Mouse (Mus musculus) G1E (cell line): ENCODE measurements around the gene Tex11.

ENCODE experiments used
- CTCF ChIP-seq: IDR thresholded peaks from 2 replicates; pipeline ENCODE4 v1.5.1; 2012; ENCODE audit warnings: low read depth, low read length, inconsistent platforms, mixed read lengths
- GATA1 ChIP-seq: IDR thresholded peaks from 2 replicates; pipeline ENCODE4 v1.6.1; 2012; ENCODE audit warnings: borderline replicate concordance, low read length, inconsistent platforms, mixed read lengths
- GATA2 ChIP-seq: IDR thresholded peaks from 2 replicates; pipeline ENCODE4 v1.6.1; 2012; ENCODE audit warnings: low read depth, low read length, inconsistent platforms, borderline replicate concordance
- POLR2AphosphoS5 ChIP-seq: IDR thresholded peaks from 2 replicates; pipeline ENCODE4 v1.6.1; 2012; ENCODE audit warnings: low read depth, low read length, inconsistent platforms; ENCODE audit not compliant: insufficient replicate concordance
- TAL1 ChIP-seq: conservative IDR thresholded peaks from 2 replicates; pipeline ENCODE4 v1.6.1; 2012; ENCODE audit warnings: low read depth, low read length, inconsistent platforms, mixed read lengths

GRCm38 (mm10) chrX:100825557-100825956 lies 233.9 kb downstream of the Tex11 start:
- TF ChIP-seq CTCF (no peak), GATA1 (no peak), POLR2AphosphoS5 (no peak), TAL1 (no peak), GATA2 (no peak)
